Comparison of ENCODE assay signal across 10 mouse cellular contexts in genomic region chr16:10546865-10547264, GRCm38 (mm10). TPM values are rescaled to one million over a fixed set of nuclear protein-coding genes. Genes with fewer than 3 reads are reported as not detected.
DNase-seq lines count a peak whose midpoint lies in the region; ATAC-seq and TF ChIP-seq lines count a peak whose summit lies in the region.
"Had no signal": no experiment of that assay in that cellular context is flagged by ENCODE, and none has a peak within 500 bp of the region (broad histone marks: within the 10 kb centered on the region; RNA-seq: fewer than 3 reads in every experiment).

No protein-coding gene starts in this region.

- no peak for DNase-seq in limb, embryonic 10.5 days (ENCODE audit: low spot score)
- DNase-seq in embryonic facial prominence, embryonic 14.5 days (ENCODE audit: low spot score), result no peak
- DNase-seq in liver, embryonic 14.5 days (ENCODE audit: low read depth in 3 of 3, low spot score in 3 of 3), result no peak
- DNase-seq: adrenal gland, postnatal 10 days; right cerebral cortex, postnatal 4 days had no signal

- 60% methylated on average over 3 of the region's 3 CpGs for WGBS in heart, embryonic 11.5 days (ENCODE audit: insufficient replicate concordance)
- WGBS in heart, embryonic 12.5 days, result 51% methylated on average over 3 of the region's 3 CpGs
- WGBS in limb, embryonic 12.5 days, result 64% methylated on average over 3 of the region's 3 CpGs
- 65% methylated on average over 3 of the region's 3 CpGs for WGBS in limb, embryonic 10.5 days
- WGBS in embryonic facial prominence, embryonic 14.5 days, result 53% methylated on average over 3 of the region's 3 CpGs
- WGBS in liver, embryonic 14.5 days (ENCODE audit: insufficient replicate concordance), result 39% methylated on average over 3 of the region's 3 CpGs

- H3K36me3 ChIP-seq in heart, embryonic 11.5 days (ENCODE audit: control insufficient read depth, insufficient read depth, low read length), result no peaks in the 10 kb centered on the region
- H3K36me3 ChIP-seq in heart, embryonic 12.5 days, result no peaks in the 10 kb centered on the region
- no peaks in the 10 kb centered on the region for H3K36me3 ChIP-seq in limb, embryonic 12.5 days
- no peaks in the 10 kb centered on the region for H3K36me3 ChIP-seq in limb, embryonic 10.5 days
- no peaks in the 10 kb centered on the region for H3K36me3 ChIP-seq in embryonic facial prominence, embryonic 14.5 days (ENCODE audit: control insufficient read depth, insufficient read depth, low read length)
- H3K36me3 ChIP-seq in liver, embryonic 14.5 days (replicated peaks; ENCODE audit: control insufficient read depth, insufficient read depth, low read depth), result no peaks in the 10 kb centered on the region
- H3K36me3 ChIP-seq: liver, embryonic 15.5 days had no signal

- no peaks in the 10 kb centered on the region for H3K9me3 ChIP-seq in heart, embryonic 11.5 days (replicated peaks; ENCODE audit: control insufficient read depth, low read length)
- H3K9me3 ChIP-seq in heart, embryonic 12.5 days (replicated peaks), result no peaks in the 10 kb centered on the region
- H3K9me3 ChIP-seq in limb, embryonic 12.5 days, result no peaks in the 10 kb centered on the region
- H3K9me3 ChIP-seq in limb, embryonic 10.5 days (replicated peaks), result no peaks in the 10 kb centered on the region
- no peaks in the 10 kb centered on the region for H3K9me3 ChIP-seq in embryonic facial prominence, embryonic 14.5 days (ENCODE audit: control insufficient read depth, low read length)
- H3K9me3 ChIP-seq in liver, embryonic 14.5 days (ENCODE audit: control insufficient read depth, low read length), result no peaks in the 10 kb centered on the region
- H3K9me3 ChIP-seq: liver, embryonic 15.5 days had no signal

- H3K27ac ChIP-seq in heart, embryonic 11.5 days (ENCODE audit: low read depth, low read length), result no peak overlapping the region
- no peak overlapping the region for H3K27ac ChIP-seq in heart, embryonic 12.5 days (ENCODE audit: poor library complexity, severe bottlenecking)
- no peak overlapping the region for H3K27ac ChIP-seq in limb, embryonic 12.5 days
- no peak overlapping the region for H3K27ac ChIP-seq in limb, embryonic 10.5 days
- H3K27ac ChIP-seq in embryonic facial prominence, embryonic 14.5 days (replicated peaks; ENCODE audit: low read depth, low read length), result no peak overlapping the region
- no peak overlapping the region for H3K27ac ChIP-seq in liver, embryonic 14.5 days
- H3K27ac ChIP-seq: liver, embryonic 15.5 days had no signal

- peaks cover 11% of the 10 kb centered on the region for H3K4me1 ChIP-seq in heart, embryonic 11.5 days (ENCODE audit: control insufficient read depth, insufficient read depth, low read length)
- peaks cover 36% of the 10 kb centered on the region for H3K4me1 ChIP-seq in heart, embryonic 12.5 days (replicated peaks)
- peaks cover 15% of the 10 kb centered on the region for H3K4me1 ChIP-seq in limb, embryonic 12.5 days (replicated peaks)
- H3K4me1 ChIP-seq in limb, embryonic 10.5 days, result peaks cover 23% of the 10 kb centered on the region
- H3K4me1 ChIP-seq in embryonic facial prominence, embryonic 14.5 days (ENCODE audit: control insufficient read depth, insufficient read depth, low read length), result peaks cover 22% of the 10 kb centered on the region
- peaks cover 10 to 12% of the 10 kb centered on the region in 2 experiments for H3K4me1 ChIP-seq in liver, embryonic 14.5 days (replicated peaks; ENCODE audit: control insufficient read depth in 2 of 2, insufficient read depth in 2 of 2, low read length in 1 of 2)

- no peak for TF ChIP-seq EP300 in liver, embryonic 14.5 days (IDR thresholded peaks at IDR 0.05; ENCODE audit: low read depth)

- ATAC-seq in heart, embryonic 11.5 days (replicated peaks; ENCODE audit: insufficient number of reproducible peaks, low FRiP score, low TSS enrichment), result no peak
- ATAC-seq in heart, embryonic 12.5 days (ENCODE audit: insufficient number of reproducible peaks, low FRiP score), result no peak
- ATAC-seq in limb, embryonic 12.5 days (ENCODE audit: insufficient number of reproducible peaks, insufficient read depth, low FRiP score, low TSS enrichment, low read depth), result no peak
- ATAC-seq in embryonic facial prominence, embryonic 14.5 days (ENCODE audit: low read depth), result no peak
- no peak for ATAC-seq in liver, embryonic 14.5 days (ENCODE audit: insufficient read depth)
- ATAC-seq in megakaryocyte-erythroid progenitor cell, adult 5-6 weeks (replicated peaks; ENCODE audit: low FRiP score, low TSS enrichment, poor library complexity, severe bottlenecking), result no peak

- H3K9ac ChIP-seq in heart, embryonic 11.5 days (ENCODE audit: low read depth, low read length), result no peak overlapping the region
- no peak overlapping the region for H3K9ac ChIP-seq in heart, embryonic 12.5 days
- H3K9ac ChIP-seq in limb, embryonic 12.5 days (replicated peaks), result no peak overlapping the region
- no peak overlapping the region for H3K9ac ChIP-seq in embryonic facial prominence, embryonic 14.5 days (ENCODE audit: low read depth, low read length)
- H3K9ac ChIP-seq in liver, embryonic 14.5 days (replicated peaks), result no peak overlapping the region
- H3K9ac ChIP-seq: liver, embryonic 15.5 days had no signal

- H3K4me2 ChIP-seq in heart, embryonic 11.5 days, result peak overlapping the region; percentile 81; the same call in 1 of the 2 replicates
- H3K4me2 ChIP-seq in heart, embryonic 12.5 days, result no peak overlapping the region; the same call in 1 of the 2 replicates
- H3K4me2 ChIP-seq in limb, embryonic 12.5 days, result no peak overlapping the region
- H3K4me2 ChIP-seq in embryonic facial prominence, embryonic 14.5 days (ENCODE audit: low read depth, low read length), result peak overlapping the region; percentile 81
- H3K4me2 ChIP-seq in liver, embryonic 14.5 days (ENCODE audit: low read depth), result peak overlapping the region; percentile 83

- H3K4me3 ChIP-seq in heart, embryonic 11.5 days (ENCODE audit: low read depth, low read length), result no peak overlapping the region
- H3K4me3 ChIP-seq in heart, embryonic 12.5 days, result no peak overlapping the region
- H3K4me3 ChIP-seq in limb, embryonic 12.5 days (replicated peaks), result peak overlapping the region; percentile 89; the same call in 1 of the 2 replicates
- no peak overlapping the region for H3K4me3 ChIP-seq in limb, embryonic 10.5 days
- no peak overlapping the region for H3K4me3 ChIP-seq in embryonic facial prominence, embryonic 14.5 days (ENCODE audit: low read depth, low read length)
- H3K4me3 ChIP-seq in liver, embryonic 14.5 days (ENCODE audit: insufficient read depth in 1 of 2, low read depth in 2 of 2, low read length in 2 of 2), result no peak overlapping the region

- no peaks in the 10 kb centered on the region for H3K27me3 ChIP-seq in heart, embryonic 11.5 days (ENCODE audit: control insufficient read depth, insufficient read depth, low read length)
- no peaks in the 10 kb centered on the region for H3K27me3 ChIP-seq in heart, embryonic 12.5 days (replicated peaks)
- H3K27me3 ChIP-seq in limb, embryonic 12.5 days, result no peaks in the 10 kb centered on the region
- no peaks in the 10 kb centered on the region for H3K27me3 ChIP-seq in limb, embryonic 10.5 days (ENCODE audit: low read depth, poor library complexity, severe bottlenecking)
- no peaks in the 10 kb centered on the region for H3K27me3 ChIP-seq in embryonic facial prominence, embryonic 14.5 days (replicated peaks; ENCODE audit: control insufficient read depth, insufficient read depth, low read length)
- no peaks in the 10 kb centered on the region for H3K27me3 ChIP-seq in liver, embryonic 14.5 days (ENCODE audit: control insufficient read depth, insufficient read depth, low read length)
- H3K27me3 ChIP-seq: liver, embryonic 15.5 days had no signal

- TF ChIP-seq CTCF in liver, embryonic 14.5 days (IDR thresholded peaks at IDR 0.05; ENCODE audit: low read depth), result no peak

RNA-seq across cellular contexts. Expression of gene Clec16a, which starts 1.7 kb away (rescaled TPM):
- 28.8 and 39.1 TPM in 2 replicates for polyA plus RNA-seq in heart, embryonic 11.5 days (2014; fragmentation: Nextera tagmentation; extraction: Ambion mirVana)
- 30.0 and 33.7 TPM in 2 replicates for polyA plus RNA-seq in heart, embryonic 12.5 days (2016; fragmentation: Nextera tagmentation; extraction: Ambion mirVana)
- 34.6 and 40.6 TPM in 2 replicates for polyA plus RNA-seq in limb, embryonic 12.5 days (2016; fragmentation: Nextera tagmentation; extraction: Ambion mirVana)
- polyA plus RNA-seq in limb, embryonic 10.5 days (2016; fragmentation: Nextera tagmentation; extraction: Ambion mirVana), result 26.8 and 27.0 TPM in 2 replicates
- 26.8 and 29.6 TPM in 2 replicates for polyA plus RNA-seq in embryonic facial prominence, embryonic 14.5 days (2014; fragmentation: Nextera tagmentation; extraction: Ambion mirVana)
- 2.7 and 3.1 TPM in 2 replicates for polyA plus RNA-seq in liver, embryonic 14.5 days (2012; rRNA removed)
- 9.6 and 10.0 TPM in 2 replicates for polyA plus RNA-seq in liver, embryonic 14.5 days (2014; fragmentation: Nextera tagmentation; extraction: Ambion mirVana)
- 13.2 and 20.9 TPM in 2 replicates for total RNA-seq in megakaryocyte-erythroid progenitor cell, adult 5-6 weeks (2014; fragmentation: Nextera tagmentation)
- total RNA-seq in megakaryocyte-erythroid progenitor cell, adult 5-6 weeks (2017), result 6.3 and 13.6 TPM in 2 replicates

RNA-seq across cellular contexts. Expression of gene Dexi, which starts 4.0 kb away (rescaled TPM):
- polyA plus RNA-seq in heart, embryonic 11.5 days (2014; fragmentation: Nextera tagmentation; extraction: Ambion mirVana), result 14.3 and 16.3 TPM in 2 replicates
- 19.4 and 20.8 TPM in 2 replicates for polyA plus RNA-seq in heart, embryonic 12.5 days (2016; fragmentation: Nextera tagmentation; extraction: Ambion mirVana)
- 34.0 and 34.3 TPM in 2 replicates for polyA plus RNA-seq in limb, embryonic 12.5 days (2016; fragmentation: Nextera tagmentation; extraction: Ambion mirVana)
- polyA plus RNA-seq in limb, embryonic 10.5 days (2016; fragmentation: Nextera tagmentation; extraction: Ambion mirVana), result 17.4 and 20.5 TPM in 2 replicates
- 28.0 and 30.3 TPM in 2 replicates for polyA plus RNA-seq in embryonic facial prominence, embryonic 14.5 days (2014; fragmentation: Nextera tagmentation; extraction: Ambion mirVana)
- polyA plus RNA-seq in liver, embryonic 14.5 days (2012; rRNA removed), result 4.3 and 4.8 TPM in 2 replicates
- polyA plus RNA-seq in liver, embryonic 14.5 days (2014; fragmentation: Nextera tagmentation; extraction: Ambion mirVana), result 3.9 and 4.7 TPM in 2 replicates
- total RNA-seq in megakaryocyte-erythroid progenitor cell, adult 5-6 weeks (2014; fragmentation: Nextera tagmentation), result 12.5 and 13.2 TPM in 2 replicates
- total RNA-seq in megakaryocyte-erythroid progenitor cell, adult 5-6 weeks (2017), result 1.8 and 3.2 TPM in 2 replicates

Comparison
In these comparisons a context has a peak if more than half of its experiments do, and no peak if none do; other contexts are left out.
1. H3K4me2 ChIP-seq: peak in heart, embryonic 11.5 days (single experiment), embryonic facial prominence, embryonic 14.5 days (single experiment) and liver, embryonic 14.5 days (single experiment); none in heart, embryonic 12.5 days (single experiment) and limb, embryonic 12.5 days (single experiment).